Mouse (Mus musculus): Measurements from ENCODE around the gene Sost.

Sost gene

DNA sequence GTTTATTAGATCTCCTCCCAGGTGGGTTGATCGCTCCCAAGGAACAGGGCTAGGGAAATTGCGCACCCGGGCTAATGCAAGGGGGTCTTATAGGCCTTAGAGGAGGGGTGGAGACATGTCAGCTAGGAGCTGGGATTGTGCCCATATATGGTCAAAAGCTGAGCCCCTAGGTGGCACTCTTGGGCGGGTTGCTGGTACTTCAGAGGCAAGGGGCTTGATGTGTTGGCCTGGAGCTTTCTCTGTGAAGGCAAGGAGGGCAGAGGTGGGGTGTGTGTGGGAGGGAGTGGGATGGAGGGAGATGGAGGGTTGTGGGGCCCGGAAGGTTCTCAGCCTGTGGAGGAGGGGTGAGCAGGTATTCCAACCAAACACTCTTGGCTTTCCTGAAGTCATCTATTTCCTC lies 20.3 kb downstream of the Sost start:
- DNase-seq (ENCODE audit: low spot score), result no peak

- DNase-seq (ENCODE audit: low spot score), result no peak
These were observed 23.8 kb downstream of the Sost start for GRCm38 (mm10) chr11:101943055-101943454.

DNA sequence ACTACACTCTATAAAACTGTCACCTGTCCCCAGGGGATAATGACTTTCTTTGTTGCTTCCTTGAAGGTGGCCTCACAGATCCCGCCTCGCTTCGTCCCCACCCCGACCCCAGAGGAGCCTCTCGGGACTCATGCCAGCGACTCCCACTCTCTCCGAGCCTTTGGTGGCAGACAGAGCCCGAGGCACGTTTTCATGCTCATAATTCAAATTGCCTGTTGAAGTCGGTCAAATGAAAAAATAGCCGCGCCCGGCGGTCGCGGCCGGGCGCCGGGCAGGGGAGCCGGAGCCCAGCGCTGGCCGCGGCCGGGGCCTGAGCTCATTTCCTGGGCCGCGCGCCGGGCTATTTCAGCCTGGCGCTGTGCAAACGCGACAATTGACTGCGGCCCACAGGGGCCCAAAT lies 29.7 kb downstream of the Sost start:
- no peak for DNase-seq (ENCODE audit: low spot score)

DNA sequence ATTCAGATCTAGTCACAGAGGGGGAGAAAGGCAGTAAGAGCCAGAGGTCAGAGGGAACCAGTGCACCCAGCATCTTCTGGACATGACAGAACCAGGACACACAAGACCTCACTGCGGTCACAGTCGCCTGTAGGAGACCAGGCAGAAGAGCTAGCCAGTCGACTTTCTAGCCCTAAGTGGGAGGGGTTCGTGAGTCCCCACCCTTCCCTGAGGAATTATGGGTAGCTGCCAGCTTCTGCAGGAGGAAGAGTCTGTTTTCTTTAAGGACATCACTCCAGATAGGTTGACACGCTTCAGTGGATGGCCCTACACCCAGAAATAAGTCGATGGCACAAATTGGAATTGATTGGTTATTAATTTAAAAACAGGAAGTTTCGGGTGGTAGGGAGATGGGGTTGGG lies 30.4 kb downstream of the Sost start:
- no peak for DNase-seq (ENCODE audit: low spot score)

GRCm38 (mm10) chr11:101935743-101936142 lies 31.1 kb downstream of the Sost start:
- DNase-seq (ENCODE audit: low spot score), result no peak

- DNase-seq (ENCODE audit: low spot score), result no peak
These were observed 34.8 kb downstream of the Sost start for GRCm38 (mm10) chr11:101931978-101932377.

- no peak for DNase-seq (ENCODE audit: low spot score)
These were observed 38.6 kb downstream of the Sost start for GRCm38 (mm10) chr11:101928030-101928762.

GRCm38 (mm10) chr11:101926951-101927589 lies 39.7 kb downstream of the Sost start:
- DNase-seq (ENCODE audit: low spot score), result no peak

GRCm38 (mm10) chr11:101925636-101926035 lies 41.2 kb downstream of the Sost start:
- DNase-seq (ENCODE audit: low spot score), result no peak

DNA sequence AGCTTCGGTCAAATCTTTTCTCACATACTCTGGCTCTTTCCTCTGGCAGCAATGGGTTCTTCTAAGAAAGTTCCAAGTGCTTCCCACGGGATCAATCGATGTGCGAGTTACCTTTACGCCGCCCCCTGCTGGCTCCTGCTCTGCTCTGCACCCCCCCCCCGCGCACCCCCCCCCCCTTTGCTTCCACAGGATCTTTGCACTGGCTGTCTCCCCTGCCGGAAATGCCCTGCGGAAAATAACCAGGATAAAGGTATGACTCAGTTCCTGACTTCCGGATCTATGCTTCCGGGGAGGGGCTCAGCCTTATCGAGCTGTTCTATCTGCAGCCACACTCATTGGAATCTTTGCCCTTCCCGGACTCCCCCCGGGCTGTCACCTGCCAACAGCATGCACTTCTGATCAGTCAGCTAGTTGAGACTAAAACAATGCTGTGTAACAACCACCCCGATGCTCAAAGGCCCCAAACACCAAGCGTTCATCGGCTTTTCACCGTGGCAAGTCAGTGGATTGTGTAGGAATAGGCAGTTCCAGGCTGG lies 42.3 kb downstream of the Sost start:
- DNase-seq (ENCODE audit: low spot score), result no peak

DNA sequence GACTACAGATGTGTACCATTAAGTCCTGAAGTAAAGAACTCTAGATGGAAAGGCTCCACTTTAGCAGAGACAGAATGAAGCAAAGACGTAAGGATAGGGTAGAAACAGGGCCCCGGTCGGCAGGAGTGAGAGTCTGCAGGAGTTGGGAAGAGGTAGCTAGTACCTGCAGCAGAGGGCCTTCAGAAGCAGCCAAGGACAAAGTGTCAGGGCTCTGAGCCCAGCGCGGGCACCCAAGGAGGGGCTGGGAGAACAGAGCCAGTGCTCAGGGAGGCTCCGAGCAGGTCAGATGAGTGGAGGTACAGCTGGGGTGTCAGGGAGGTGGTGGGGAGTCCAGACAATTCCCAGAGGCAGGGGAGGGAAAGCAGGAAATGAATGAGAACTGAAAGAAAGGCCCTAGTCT lies 42.8 kb downstream of the Sost start:
- DNase-seq (ENCODE audit: low spot score), result no peak

DNA sequence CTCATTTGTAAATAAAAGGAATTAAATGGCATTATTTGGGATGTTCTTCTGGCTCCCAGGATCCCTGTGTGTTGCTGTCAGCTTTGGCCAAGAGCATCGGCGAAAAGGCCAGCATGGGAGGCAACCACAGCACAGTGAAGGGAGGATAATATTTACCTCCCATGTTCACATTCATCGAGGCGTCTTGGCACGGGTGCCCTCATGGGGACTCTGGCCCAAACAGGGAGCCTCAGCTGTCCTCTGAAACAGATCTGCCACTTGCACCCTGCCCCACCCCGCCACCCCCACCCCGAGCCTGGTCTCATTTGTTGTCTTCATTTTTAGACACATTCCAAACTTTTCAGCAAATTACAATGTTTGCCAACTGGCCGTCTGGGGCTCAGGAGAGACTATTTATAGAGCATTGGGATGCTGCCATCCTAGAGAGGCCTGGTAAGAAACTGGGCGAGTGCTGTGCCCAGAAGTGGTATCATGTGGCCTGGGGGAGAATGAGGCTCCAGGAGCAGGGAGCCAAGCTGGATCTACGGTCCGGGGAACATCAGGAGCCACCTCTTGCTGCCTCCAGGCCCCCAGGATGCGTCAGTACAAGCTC lies 45.4 kb downstream of the Sost start:
- no peak for DNase-seq (ENCODE audit: low spot score)

DNA sequence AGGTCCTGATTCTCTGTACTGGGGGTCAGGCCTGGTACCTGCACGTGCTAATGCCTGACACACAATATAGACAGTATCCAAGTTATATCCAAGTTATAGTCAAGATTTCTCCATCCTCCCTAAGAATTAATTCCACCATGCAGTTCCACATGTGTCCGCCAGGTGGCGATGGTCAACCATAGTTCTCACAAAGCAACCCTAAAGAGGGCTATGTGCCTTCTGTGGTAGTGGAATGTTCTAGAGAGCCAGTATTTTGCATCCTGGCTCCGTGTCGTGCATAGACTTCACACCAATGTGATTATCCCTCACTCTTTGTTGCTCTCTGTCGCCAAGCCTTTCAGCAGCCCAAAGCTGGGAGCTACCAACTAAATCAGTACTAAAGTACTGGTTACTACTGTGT lies 47.2 kb downstream of the Sost start:
- DNase-seq (ENCODE audit: low spot score), result peak; percentile 63

DNA sequence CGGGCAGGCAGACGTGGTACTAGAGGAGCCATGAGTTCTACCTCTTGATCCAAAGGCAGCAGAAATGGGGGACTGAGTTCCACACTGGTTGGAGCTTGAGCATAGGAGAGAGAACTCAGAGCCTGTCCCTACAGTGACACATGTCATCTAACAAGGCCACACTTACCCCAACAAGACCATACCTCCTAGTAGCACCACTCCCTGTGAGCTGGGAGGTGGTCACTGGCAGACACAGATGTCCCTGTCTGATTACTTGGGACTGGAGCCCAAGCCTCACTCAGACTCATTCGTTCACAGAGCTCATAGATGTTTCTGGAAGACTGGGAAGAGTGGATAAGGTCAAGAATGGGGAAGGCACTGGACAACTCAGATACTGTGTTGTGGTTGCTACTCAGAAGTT lies 48.2 kb downstream of the Sost start:
- DNase-seq (ENCODE audit: low spot score), result no peak

GRCm38 (mm10) chr11:101916772-101917171 lies 50.0 kb downstream of the Sost start:
- no peak for DNase-seq (ENCODE audit: low spot score)

GRCm38 (mm10) chr11:101913591-101913990 lies 53.2 kb downstream of the Sost start:
- no peak for DNase-seq (ENCODE audit: low spot score)

Measured in c-Kit-positive CD71-positive TER-119-positive erythroid progenitor cells, embryonic 14.5 days (primary cell).